Mouse (Mus musculus): ENCODE results near the gene Olfr279.

- TF ChIP-seq MAFK (IDR thresholded peaks at IDR 0.05; ENCODE audit: insufficient read depth, low read depth, low read length) (no peak), ZNF384 (IDR thresholded peaks at IDR 0.05; ENCODE audit: low read depth, low read length) (no peak), HCFC1 (IDR thresholded peaks at IDR 0.05; ENCODE audit: borderline replicate concordance, insufficient read depth, low read length) (no peak), ZC3H11A (IDR thresholded peaks at IDR 0.05; ENCODE audit: borderline replicate concordance, low read depth, low read length) (no peak), CHD2 (IDR thresholded peaks at IDR 0.05; ENCODE audit: low read depth, low read length) (no peak)
Measured at GRCm38 (mm10) chr15:98512232-98512631, 20.0 kb downstream of the Olfr279 start.

Data from ES-E14 (cell line).